Mouse (Mus musculus) T-helper 1 cell (primary cell): ENCODE results near the gene Agpat3.

Source experiments
- in situ Hi-C: fragments of 300-600 bp; cut with MboI, MseI; formaldehyde crosslinking; loops from one replicate; pipeline ENCODE4 v1.15.1; 2025; ENCODE audit warnings: high pct_unique_total_duplicates

Gene Agpat3

DNA sequence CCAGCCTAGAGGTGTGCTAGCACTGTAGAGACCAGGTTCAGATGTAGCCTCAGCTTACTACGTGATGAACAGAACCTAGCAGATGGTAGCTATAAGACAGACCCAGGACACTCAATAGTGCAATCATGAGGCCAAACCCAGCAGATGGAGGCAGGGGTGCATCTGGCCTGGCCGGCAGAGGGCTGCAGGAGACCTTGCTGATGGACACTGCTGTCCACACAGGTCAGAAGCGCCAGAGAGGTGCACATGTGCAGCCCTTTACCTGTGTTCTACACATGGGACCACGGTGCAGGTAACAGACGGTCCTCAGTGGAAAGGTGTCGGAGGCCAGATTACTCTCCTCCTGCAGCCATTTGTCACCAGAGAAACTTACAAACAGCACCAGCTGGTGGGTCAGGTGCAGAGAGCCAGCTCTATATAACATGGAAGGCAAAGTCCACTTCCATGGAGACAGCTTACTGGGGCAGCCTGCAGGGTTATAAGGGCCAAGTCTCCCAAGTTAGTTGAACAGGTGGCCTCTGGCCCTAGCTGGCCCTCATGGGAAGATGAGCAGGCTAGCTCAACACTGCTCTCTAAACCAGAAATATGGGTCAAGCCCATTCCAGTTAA is 27.6 kb downstream of the Agpat3 start:
- in situ Hi-C loops: loop anchor here (5.0 kb wide), 1 partner anchor 292 kb away; no protein-coding TSS in a partner anchor

GRCm38 (mm10) chr10:78323214-78323880 is 28.9 kb downstream of the Agpat3 start:
- in situ Hi-C loops: no loop called here

- in situ Hi-C loops: no loop called here
Measured at GRCm38 (mm10) chr10:78322806-78323205, 29.5 kb downstream of the Agpat3 start.

DNA sequence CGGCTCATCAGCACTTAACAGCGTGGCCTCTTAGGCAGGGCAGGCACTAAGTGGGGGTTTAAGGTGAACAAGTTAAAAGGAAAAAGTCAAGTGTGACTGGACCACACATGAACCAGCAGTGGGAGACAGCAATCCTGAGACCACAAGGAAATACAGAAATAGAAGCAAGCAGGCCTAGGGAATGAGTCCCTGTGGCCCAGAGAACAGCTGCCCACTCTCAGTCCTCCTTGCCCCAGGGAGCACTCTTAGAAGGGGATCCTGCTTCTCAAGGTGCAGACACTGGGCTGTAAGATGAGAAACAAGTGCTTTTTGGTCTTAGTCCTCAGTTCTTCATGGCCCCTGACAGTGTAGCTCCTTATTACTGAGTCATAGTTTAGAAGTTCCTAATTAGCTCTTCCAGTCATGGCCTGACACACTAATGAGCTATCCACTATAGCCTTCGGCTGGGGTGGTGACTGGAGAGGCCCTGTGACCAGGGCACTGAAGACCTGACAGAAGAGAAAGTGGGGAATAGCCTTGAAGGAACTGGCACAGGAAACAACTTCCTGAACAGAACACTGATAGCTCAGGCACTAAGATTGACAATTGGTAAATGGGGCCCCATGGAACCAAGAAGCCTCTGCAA is 31.0 kb downstream of the Agpat3 start:
- in situ Hi-C loops: no loop called here

DNA sequence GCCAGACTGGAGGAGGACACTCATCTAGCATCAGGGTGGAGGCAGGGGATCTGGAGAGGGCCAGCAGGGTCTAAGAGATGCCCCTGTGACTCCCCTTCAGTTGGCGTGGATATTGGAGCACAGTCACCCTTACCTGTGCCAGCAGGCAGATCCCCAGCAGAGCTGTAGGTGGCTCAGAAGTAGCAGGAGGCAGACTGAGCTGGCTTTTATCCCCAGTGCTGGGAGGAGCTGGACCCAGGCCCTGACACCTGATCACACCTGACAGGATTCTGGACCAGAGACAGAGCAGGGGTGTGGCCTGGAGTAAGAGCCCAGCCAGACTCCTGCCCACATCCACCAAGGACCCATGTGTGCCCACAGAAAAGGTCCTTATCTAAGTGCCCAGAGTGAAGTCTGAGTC is 31.8 kb downstream of the Agpat3 start:
- in situ Hi-C loops: no loop called here

- in situ Hi-C loops: no loop called here
Measured at GRCm38 (mm10) chr10:78319940-78320339, 32.3 kb downstream of the Agpat3 start.

- in situ Hi-C loops: no loop called here
Measured at GRCm38 (mm10) chr10:78317270-78317923, 34.9 kb downstream of the Agpat3 start.

- in situ Hi-C loops: no loop called here
Measured at GRCm38 (mm10) chr10:78316228-78317087, 35.8 kb downstream of the Agpat3 start.

- in situ Hi-C loops: no loop called here
Measured at GRCm38 (mm10) chr10:78315145-78315544, 37.1 kb downstream of the Agpat3 start.

DNA sequence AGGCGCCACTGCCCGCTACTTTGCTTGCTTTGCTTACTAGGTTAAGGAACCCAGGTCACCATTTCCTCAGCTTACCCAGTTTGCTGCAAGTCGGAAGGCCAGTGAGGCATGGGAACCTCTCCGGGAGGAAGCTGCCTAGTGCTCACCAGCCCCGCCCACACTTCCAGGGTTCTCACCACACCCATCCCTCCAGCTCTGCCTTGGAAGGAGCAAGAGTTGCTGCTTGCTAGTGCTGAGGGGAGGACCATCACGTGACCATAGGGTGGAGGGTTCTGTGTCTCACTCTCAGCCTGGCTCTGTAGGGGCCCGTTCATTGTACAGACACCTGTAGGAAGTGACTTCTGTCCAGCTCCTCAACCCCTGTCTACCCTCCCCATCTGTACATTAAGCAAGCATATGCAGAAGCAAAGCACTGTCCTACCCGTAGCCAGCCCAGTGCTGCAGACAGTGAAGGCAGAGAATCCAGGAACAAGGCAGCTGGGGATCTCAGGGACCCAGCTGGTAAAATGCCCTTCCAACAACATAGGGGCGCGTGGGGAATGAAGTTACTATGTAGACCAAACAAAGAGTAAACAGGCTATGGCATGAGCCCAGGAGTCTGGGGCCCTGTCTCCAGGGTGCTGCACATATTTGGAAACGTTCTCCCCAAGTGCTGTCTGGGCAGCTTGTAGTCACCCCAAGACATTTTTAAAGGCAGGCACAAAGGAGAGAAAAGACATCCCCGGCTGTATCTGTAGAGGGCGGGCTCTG is 40.2 kb downstream of the Agpat3 start:
- in situ Hi-C loops: no loop called here

DNA sequence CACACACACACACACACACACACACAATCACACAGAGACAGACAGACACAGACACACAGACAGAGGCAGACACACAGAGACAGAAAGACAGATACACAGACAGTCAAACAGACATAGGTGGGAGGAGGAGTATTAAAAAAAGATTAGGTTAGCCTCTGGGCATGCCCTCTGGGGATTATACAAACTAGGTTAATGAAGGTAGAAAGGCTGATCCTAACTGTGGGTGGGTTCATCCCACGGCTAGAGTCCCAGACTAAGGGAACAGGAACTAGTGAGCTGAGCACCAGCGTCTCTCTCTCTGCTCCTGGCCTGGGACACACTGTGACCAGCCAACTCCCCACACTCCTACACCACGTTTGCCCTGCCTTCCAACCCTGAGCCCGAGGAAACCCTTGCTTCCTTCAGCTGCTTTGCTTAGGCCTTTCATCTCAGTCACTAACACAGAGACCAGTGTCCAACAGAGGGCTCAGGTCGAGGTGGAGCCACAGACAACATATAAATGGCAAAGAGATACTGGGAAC is 41.5 kb downstream of the Agpat3 start:
- in situ Hi-C loops: no loop called here

DNA sequence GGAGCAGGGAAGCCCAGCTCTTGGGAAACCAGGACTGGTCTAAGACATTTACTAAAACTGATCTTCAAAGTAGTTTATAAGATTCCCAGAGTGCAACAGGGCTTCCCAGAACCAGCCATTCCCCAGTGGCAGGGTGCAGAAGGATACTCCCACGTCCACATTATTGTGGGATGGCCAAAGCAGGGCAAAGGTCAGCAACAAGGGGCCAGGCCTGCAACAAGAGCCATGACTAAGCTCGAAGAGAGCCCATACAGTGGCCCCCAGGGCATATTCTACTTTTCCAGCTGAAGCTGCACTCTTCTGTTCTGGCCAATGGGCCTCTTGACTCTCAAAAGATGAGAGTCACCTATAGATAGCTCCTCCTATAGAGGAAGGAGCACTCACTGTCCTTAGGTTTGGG is 43.7 kb downstream of the Agpat3 start:
- in situ Hi-C loops: no loop called here

GRCm38 (mm10) chr10:78307391-78307790 is 44.9 kb downstream of the Agpat3 start:
- in situ Hi-C loops: no loop called here

DNA sequence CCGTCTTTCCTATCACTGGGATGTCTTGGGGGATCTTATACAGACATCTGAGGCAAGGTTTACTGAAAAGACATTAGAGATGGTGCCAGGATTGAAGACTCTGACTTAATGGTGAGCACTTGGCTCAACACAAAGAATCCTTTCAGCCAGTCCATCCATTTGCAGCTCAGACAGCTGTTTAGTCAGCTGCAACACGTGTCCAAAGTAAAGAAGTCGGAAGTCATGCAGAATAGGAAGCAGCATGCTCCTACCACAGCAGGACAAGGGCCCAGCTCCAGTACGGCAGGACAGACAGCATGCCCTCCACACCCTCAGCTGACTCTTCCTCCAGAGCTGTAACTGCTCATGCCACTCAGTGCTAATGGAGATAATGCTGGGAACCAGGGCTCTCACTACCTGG is 46.3 kb downstream of the Agpat3 start:
- in situ Hi-C loops: no loop called here

DNA sequence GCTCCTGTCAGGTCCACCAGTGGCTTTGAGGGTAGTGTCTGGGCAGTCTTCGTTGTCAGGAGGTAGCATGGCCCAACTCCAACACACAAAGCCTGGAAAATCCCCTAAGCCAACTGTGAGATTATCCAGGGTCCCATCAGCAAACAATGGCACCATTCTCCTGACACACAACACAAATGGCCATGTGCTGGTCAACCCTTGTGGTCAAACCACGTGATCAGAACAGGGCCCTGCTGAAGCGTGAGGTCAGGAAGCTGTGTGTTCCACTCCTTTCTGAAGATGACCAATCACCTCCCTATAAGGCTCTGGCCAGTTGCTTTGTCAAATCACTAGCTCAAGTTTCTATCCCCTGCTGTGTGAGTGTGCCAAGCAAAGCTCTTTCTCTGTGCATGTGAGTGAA is 47.3 kb downstream of the Agpat3 start:
- in situ Hi-C loops: no loop called here

DNA sequence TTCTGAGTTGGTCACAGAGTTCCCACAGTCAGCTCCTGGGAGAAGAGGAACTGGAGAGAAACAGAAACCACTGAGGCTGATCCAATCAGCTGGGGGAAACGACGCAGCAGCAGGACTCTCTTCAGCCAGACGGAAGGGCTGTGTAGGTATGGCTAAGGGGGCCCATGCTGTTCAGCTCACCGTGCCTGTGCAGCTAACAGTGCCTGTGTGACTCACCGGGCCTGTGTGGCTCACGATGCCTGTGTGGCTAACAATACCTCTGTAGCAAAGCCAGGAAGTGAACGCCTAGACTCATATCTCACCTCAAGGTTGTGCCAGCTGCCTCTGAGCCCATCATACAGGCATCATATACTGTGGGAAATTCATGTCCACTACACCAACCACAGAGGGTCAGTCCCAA is 48.6 kb downstream of the Agpat3 start:
- in situ Hi-C loops: no loop called here

- in situ Hi-C loops: no loop called here
Measured at GRCm38 (mm10) chr10:78300061-78300460, 52.2 kb downstream of the Agpat3 start.

DNA sequence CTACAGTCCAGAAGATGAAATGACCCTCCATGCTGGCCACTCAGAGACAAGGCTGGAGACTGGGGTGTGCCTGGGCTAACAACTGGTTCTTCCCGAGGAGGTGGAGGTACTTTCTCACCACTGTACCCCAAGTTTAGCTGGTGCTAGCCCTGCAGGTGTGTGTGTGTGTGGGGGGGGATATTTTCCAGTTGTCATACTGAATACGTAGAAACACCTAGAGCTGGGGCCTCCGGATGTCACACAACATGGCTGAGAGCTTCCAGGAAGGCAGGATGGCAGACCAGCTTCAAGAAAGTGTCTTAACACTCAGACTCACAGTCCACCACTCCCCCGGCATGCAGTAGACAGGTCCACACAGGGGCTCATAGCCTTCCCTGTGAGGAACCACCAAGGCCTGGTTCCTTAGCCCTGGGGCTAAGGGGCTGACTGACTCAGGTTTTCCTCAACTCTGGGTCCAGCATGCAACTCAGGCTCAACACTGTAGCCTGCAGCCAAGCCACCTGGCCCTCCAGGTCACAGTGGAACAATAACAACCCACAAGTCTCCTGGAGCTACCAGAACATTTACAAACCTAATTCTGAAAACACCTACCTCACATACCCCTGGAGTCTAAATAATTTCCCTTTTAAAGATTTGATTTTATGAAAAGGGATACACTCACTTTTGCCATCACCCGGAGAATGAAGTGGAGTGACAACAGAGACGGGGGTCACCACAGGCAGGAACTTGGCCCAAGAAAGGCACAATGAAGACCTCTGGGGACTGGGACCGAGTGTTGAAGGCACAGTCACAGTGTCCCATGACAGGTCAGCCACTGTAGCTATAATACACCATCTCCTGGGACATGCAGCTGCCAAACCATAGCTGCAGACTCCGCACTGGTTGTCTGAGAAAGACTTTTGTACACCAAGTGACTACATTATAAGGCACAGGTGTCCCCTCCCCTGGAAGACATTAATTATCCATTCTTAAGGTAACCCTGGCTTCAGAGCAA is 53.3 kb downstream of the Agpat3 start:
- in situ Hi-C loops: no loop called here
